Mouse (Mus musculus): Measurements from ENCODE around the gene Mex3b. TPM values are rescaled to one million over a fixed set of nuclear protein-coding genes. Genes with fewer than 3 reads are reported as not detected.

Gene Mex3b
- polyA plus RNA-seq (2016; fragmentation: Nextera tagmentation; extraction: Ambion mirVana): 7.3 and 14.8 TPM in 2 replicates

DNA sequence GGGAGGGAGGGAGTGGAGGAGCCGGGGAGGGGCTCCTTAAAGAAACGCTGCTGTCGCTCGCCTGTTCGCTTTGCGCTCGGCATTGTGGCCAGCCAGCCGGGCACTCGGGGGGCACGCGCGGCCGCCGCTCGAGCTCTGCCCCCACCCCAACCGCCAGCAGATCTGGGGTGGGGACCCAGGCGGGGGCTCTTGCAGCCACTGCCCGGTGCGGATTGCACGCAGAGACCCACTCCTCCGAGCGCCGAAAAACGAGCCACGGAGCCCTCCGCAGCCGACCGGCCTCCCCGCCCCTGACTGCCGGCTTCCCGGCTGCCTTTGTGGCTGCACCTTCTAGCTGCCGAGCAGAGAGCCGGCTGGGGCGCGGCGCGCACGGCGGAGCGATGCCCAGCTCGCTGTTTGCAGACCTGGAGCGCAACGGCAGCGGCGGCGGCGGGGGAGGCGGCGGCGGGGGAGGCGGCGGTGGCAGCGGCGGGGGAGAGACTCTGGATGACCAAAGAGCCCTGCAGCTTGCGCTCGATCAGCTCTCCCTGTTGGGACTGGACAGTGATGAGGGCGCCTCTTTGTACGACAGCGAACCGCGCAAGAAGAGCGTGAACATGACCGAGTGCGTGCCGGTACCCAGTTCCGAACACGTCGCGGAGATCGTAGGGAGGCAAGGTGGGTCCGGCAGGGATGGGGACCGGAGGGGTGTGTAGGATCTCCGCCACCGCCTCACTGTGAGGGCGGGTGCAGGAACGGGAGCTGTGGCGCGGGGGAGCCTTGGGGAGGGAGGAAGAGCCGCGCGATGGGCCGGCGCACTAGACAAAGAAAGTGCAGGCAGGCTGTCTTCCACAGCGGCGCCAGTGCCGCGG, at the start of gene Mex3b:
Mex3b (plus strand) TSS at position 63 of the 851 bp plus-strand sequence.
- H3K9me3 ChIP-seq: no peaks in the 10 kb centered on the region
- DNase-seq (ENCODE audit: low spot score): peak; percentile 89
- H3K27ac ChIP-seq: peak within 1 kb of the TSS; percentile 99
- WGBS: under 1% methylated on average over 82 of the region's 87 CpGs
- no peaks in the 10 kb centered on the region for H3K27me3 ChIP-seq (ENCODE audit: insufficient read depth, poor library complexity, severe bottlenecking)
- peaks cover 14% of the 10 kb centered on the region for H3K36me3 ChIP-seq
- H3K4me1 ChIP-seq: peaks cover 27% of the 10 kb centered on the region
- H3K4me3 ChIP-seq: peak within 1 kb of the TSS; percentile 94

DNA sequence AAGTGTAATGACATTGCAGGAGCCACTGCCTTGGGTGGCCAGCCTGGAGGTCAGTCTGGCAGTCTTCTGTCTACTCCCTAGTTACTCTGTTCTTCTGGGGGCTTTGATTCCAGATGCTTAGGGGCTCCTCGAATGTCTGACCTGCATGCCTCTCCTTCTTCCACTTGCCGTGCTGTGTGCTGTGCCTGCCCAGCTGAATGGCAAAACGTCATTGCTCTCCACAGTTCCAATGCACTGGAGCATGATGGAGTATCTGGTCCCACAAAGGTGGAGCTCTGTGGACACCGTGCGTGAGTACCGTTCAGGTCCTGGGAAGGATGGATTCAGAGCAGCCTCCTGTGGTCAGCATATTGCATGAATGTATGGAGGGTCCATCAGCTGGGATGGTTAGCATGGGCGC, 47.6 kb upstream of the Mex3b start:
- DNase-seq (ENCODE audit: low spot score): peak; percentile 61
- no peaks in the 10 kb centered on the region for H3K36me3 ChIP-seq
- H3K27ac ChIP-seq: no peak overlapping the region
- WGBS: 88% methylated on average over 7 of the region's 7 CpGs
- H3K9me3 ChIP-seq: 0 out of 2 replicates have a peak, but pooled peaks cover 4% of the 10 kb centered on the region
- H3K4me3 ChIP-seq: no peak overlapping the region
- no peaks in the 10 kb centered on the region for H3K27me3 ChIP-seq (ENCODE audit: insufficient read depth, poor library complexity, severe bottlenecking)
- no peaks in the 10 kb centered on the region for H3K4me1 ChIP-seq

DNA sequence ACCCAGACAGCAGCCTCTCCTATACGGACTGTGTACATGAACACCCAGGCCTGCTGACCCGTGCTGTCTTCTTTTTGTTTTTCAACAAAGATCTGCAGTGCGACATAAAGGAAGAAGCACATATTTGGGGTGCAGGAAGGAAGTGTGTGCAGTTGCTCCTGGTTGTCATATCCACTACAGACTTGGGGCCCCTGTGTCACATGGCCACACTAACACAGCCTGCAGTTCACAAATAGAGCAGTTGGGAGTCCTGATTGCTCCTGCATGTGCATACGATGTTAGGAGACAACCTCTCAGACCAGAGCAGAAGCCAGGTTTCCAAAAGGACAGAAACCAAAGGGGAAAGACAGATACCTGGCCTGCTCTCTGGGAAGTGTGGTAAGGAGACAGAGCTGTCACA, 46.5 kb upstream of the Mex3b start:
- H3K36me3 ChIP-seq: no peaks in the 10 kb centered on the region
- 0 out of 2 replicates have a peak, but pooled peaks cover 4% of the 10 kb centered on the region for H3K9me3 ChIP-seq
- no peak overlapping the region for H3K4me3 ChIP-seq
- H3K27me3 ChIP-seq (ENCODE audit: insufficient read depth, poor library complexity, severe bottlenecking): no peaks in the 10 kb centered on the region
- peak; percentile 67 for DNase-seq (ENCODE audit: low spot score)
- WGBS: 78% methylated on average over 4 of the region's 4 CpGs
- no peaks in the 10 kb centered on the region for H3K4me1 ChIP-seq
- no peak overlapping the region for H3K27ac ChIP-seq

DNA sequence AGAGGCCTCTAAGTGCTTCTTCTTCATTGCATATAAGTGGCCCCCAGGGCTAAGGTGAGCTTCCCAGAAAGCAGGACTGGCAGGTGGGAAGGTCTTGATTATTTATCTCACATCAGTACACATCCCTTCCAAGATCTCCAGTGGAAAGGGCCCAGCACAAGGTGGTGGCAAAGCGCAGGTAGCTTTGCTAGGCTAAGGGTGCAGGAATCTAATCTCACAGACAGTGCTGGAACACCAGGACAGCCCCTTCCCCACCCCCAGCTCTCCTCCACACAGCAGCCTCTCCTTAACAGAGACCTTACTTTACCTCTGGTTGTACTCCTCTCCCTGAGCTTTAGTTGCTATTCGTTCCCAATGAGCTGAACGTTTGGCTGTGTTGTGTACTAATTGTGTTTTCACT, 45.6 kb upstream of the Mex3b start:
- Histone ChIP-seq H3K9me3 (0 out of 2 replicates have a peak, but pooled peaks cover 3% of the 10 kb centered on the region), H3K4me1 (no peaks in the 10 kb centered on the region), H3K27me3 (ENCODE audit: insufficient read depth, poor library complexity, severe bottlenecking) (no peaks in the 10 kb centered on the region), H3K27ac (no peak overlapping the region), H3K4me3 (no peak overlapping the region), H3K36me3 (no peaks in the 10 kb centered on the region)
- DNase-seq (ENCODE audit: low spot score): peak; percentile 56
- WGBS: 70% methylated on average over 3 of the region's 3 CpGs

DNA sequence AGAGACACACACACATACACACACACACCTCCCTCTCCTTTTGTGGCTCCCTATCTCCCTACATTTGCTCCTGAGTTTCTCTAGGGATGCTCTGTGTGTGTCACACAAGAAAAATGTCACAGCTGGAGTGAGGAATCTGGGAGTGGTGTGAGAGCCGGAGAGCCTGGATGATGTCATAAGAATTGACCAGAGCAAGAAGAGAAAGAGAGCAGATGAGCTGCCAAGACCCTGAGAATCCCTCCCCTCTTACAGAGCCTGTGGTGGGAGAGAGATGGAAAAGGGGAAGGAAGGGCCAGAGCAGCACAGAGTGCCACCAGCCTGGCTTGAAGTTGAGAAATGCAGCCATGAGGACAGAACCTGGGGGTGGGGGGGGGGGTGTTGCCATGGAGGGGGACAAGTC, 44.6 kb upstream of the Mex3b start:
- Histone ChIP-seq H3K27ac (no peak overlapping the region), H3K27me3 (ENCODE audit: insufficient read depth, poor library complexity, severe bottlenecking) (no peaks in the 10 kb centered on the region), H3K4me3 (no peak overlapping the region), H3K9me3 (no peaks in the 10 kb centered on the region), H3K4me1 (no peaks in the 10 kb centered on the region), H3K36me3 (no peaks in the 10 kb centered on the region)
- DNase-seq (ENCODE audit: low spot score): peak; percentile 78
- 23% methylated on average over 1 of the region's 1 CpGs for WGBS

DNA sequence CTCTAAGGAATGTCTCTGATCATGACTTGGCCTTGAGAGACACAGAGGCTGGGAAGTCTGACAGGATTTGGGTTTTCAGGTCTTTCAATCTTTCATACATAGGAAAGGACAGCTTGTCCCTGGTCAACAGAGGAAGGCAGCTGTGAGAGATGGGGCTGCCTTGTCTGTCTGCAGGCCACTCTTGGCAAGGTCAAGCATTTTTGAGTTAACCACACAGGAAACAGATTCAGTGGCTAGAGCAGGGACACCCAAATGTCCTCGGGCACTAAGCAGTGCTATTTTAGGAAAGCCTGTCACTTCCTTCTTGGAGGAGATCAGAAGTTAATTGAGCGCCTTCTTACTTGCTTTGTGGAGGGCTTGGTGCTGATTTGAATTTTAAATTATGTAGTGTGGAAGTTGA, 38.9 kb upstream of the Mex3b start:
- H3K4me1 ChIP-seq: 0 out of 2 replicates have a peak, but pooled peaks cover 4% of the 10 kb centered on the region

DNA sequence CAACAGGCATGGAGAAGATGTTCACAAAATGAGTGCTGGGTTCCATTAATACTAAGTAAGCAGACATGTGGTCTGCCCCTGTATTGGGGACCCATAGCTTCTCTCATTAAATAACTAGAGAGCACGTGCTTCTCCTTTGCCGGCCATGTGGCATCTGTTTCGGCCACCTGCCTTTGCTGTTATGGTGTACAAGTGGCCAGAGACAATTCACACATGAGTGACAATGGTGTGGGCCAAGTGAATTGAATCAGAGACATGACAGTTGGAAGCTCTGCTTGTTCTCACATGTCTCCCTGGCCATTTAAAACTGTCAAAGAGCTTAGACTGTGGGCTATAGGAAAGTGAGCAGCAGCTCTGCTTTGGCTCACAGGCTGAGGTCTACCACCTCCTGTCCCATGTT, 37.6 kb upstream of the Mex3b start:
- WGBS: 67% methylated on average over 3 of the region's 3 CpGs
- Histone ChIP-seq H3K27me3 (ENCODE audit: insufficient read depth, poor library complexity, severe bottlenecking) (no peaks in the 10 kb centered on the region), H3K36me3 (no peaks in the 10 kb centered on the region), H3K4me3 (no peak overlapping the region), H3K4me1 (0 out of 2 replicates have a peak, but pooled peaks cover 4% of the 10 kb centered on the region), H3K27ac (no peak overlapping the region), H3K9me3 (no peaks in the 10 kb centered on the region)
- no peak for DNase-seq (ENCODE audit: low spot score)

More for the DNA sequence above, 38.9 kb upstream of the Mex3b start:
- H3K27me3 ChIP-seq (ENCODE audit: insufficient read depth, poor library complexity, severe bottlenecking): no peaks in the 10 kb centered on the region
- WGBS: 32% methylated on average over 2 of the region's 2 CpGs
- no peak overlapping the region for H3K27ac ChIP-seq
- H3K36me3 ChIP-seq: no peaks in the 10 kb centered on the region
- H3K4me3 ChIP-seq: no peak overlapping the region
- no peak for DNase-seq (ENCODE audit: low spot score)
- no peaks in the 10 kb centered on the region for H3K9me3 ChIP-seq

DNA sequence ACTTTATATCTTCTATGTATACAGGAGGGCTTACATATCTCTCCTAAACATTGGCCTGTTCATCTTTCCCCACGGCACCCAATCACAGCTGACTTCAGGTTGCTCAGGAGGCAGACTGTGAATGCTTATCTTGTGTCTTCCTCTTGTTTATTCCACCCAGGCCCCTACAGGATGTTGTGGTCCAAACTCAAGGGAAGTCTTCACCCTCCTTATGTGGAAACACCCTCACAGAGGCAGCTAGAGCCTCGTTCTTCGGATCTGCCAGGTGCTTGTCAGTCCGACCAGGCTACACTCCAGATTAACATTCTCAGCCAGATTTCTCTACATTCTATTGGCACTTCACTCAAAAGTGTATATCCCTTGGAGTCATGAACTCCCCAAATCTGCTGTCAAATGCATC, 32.7 kb upstream of the Mex3b start:
- no peak for DNase-seq (ENCODE audit: low spot score)
- no peaks in the 10 kb centered on the region for H3K4me1 ChIP-seq
- no peaks in the 10 kb centered on the region for H3K27me3 ChIP-seq (ENCODE audit: insufficient read depth, poor library complexity, severe bottlenecking)
- H3K27ac ChIP-seq: no peak overlapping the region
- no peaks in the 10 kb centered on the region for H3K36me3 ChIP-seq
- no peaks in the 10 kb centered on the region for H3K9me3 ChIP-seq
- no peak overlapping the region for H3K4me3 ChIP-seq
- WGBS: 51% methylated on average over 4 of the region's 4 CpGs

DNA sequence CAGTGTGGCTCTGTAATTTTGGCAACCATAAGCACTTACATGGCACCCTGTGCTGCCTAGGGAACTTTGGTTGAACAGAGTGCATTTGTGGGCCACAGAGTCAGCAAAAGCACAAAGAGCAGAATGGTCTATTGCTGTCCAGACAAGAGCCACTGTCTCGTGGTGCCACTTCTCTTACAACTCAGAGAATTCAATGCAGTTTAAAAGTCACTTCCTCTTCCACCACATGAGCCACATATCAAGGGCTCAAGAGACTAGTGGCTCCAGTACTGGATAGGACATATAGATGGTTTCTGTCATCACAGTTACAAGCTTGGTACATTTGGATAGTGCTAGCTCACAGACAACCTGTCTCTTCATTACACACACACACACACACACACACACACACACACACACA, 28.7 kb upstream of the Mex3b start:
- 67% methylated on average over 1 of the region's 1 CpGs for WGBS
- H3K9me3 ChIP-seq: no peaks in the 10 kb centered on the region
- no peaks in the 10 kb centered on the region for H3K27me3 ChIP-seq (ENCODE audit: insufficient read depth, poor library complexity, severe bottlenecking)
- no peak overlapping the region for H3K27ac ChIP-seq
- no peaks in the 10 kb centered on the region for H3K4me1 ChIP-seq
- DNase-seq (ENCODE audit: low spot score): no peak
- no peaks in the 10 kb centered on the region for H3K36me3 ChIP-seq
- H3K4me3 ChIP-seq: no peak overlapping the region

DNA sequence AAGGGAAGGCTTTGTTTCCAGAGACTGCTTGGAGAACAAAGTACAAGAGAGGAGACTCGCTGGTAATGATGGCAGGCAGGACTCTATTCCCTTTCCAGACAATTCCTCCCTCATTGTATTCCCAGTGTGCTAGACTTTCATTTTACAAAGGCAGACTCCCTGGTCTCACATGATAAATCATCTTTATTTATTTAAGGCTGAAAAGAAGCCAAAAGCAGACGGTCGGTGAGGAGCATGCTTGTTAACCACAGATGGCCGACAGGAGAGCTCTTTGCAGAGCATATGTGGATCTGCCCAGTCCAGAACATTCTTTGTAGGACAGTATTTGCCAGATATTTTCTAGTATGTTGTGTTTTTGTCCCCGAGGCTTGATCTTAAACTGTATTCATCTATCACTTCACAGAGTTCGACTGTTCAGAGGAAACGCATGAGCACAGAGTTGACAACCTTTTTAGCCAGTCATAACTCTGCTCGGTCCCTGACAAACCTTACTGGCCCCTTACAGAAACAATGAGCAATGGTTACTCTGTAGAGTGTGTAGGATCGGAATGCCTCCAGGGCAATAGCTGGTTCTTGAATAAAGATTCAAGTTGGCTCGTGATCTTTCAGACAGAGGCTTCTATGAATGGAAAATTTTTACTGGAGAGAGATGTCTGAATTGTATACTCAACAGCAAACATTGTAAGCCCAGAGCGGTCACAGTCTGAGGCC, 28.0 kb upstream of the Mex3b start:
- H3K4me3 ChIP-seq: no peak overlapping the region

DNA sequence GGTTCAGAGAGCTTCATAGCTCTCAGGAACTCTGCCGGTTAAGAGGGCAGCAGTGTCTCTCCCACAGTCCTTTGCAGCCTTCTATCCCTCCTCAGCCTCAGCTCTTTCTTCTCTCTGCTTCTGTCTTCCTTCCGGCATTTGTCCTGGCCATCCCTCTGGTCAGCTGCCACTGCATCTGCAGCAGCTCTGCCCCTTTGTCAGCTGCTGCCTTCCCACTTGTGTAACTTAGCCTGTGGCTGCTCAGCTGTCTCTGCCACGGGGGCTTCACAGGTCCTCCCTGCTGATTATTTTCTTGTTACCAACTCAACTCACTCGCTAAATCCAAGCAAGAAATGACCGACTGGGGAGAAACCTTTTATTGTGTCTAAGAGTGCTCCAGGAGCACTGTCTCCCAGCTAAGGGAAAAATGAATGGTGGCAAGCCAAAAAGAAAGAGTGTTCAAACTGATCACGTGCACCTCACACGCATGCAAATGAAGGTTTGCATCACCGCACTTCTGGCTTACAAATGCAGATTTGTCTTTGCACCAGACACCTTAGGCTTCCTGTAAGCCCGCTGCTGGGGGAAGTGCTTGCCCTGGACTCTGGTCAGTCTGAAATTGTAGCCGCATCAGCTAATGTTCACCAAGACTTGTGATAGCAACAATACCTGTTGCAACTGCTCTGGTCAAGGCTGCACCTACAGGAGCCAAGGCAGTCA, 24.8 kb upstream of the Mex3b start:
- WGBS: 53% methylated on average over 10 of the region's 10 CpGs
- Histone ChIP-seq H3K36me3 (no peaks in the 10 kb centered on the region), H3K27me3 (ENCODE audit: insufficient read depth, poor library complexity, severe bottlenecking) (no peaks in the 10 kb centered on the region), H3K4me1 (no peaks in the 10 kb centered on the region), H3K4me3 (no peak overlapping the region), H3K27ac (no peak overlapping the region), H3K9me3 (no peaks in the 10 kb centered on the region)
- no peak for DNase-seq (ENCODE audit: low spot score)

More for the DNA sequence above, 28.0 kb upstream of the Mex3b start:
- H3K27ac ChIP-seq: no peak overlapping the region
- DNase-seq (ENCODE audit: low spot score): no peak
- H3K4me1 ChIP-seq: no peaks in the 10 kb centered on the region
- no peaks in the 10 kb centered on the region for H3K27me3 ChIP-seq (ENCODE audit: insufficient read depth, poor library complexity, severe bottlenecking)
- 73% methylated on average over 11 of the region's 11 CpGs for WGBS
- H3K36me3 ChIP-seq: no peaks in the 10 kb centered on the region
- no peaks in the 10 kb centered on the region for H3K9me3 ChIP-seq

DNA sequence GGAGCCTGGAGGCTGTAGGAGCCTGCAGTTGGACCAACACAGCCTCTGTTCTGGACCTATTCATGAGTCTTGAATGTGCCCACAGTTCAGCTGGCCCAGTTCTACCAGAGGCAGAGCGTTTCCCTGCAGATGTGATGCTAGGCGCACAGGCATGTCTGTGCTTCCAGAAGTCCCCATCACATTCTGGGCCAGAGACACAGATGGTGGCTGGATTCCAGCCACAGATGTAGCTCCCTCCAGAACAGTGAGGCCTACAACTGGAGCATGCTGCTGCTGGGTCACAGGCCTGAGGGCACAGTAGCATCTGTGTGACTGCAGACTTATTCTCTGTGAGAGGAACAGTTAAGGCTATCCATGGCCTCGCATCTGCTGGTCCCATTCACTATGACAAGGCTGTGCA, 16.4 kb upstream of the Mex3b start:
- Histone ChIP-seq H3K27ac (no peak overlapping the region), H3K4me3 (no peak overlapping the region), H3K9me3 (no peaks in the 10 kb centered on the region), H3K4me1 (peaks cover 7% of the 10 kb centered on the region; the same call in 1 of the 2 replicates), H3K36me3 (no peaks in the 10 kb centered on the region), H3K27me3 (ENCODE audit: insufficient read depth, poor library complexity, severe bottlenecking) (0 out of 2 replicates have a peak, but pooled peaks cover 5% of the 10 kb centered on the region)
- DNase-seq (ENCODE audit: low spot score): no peak
- 83% methylated on average over 3 of the region's 3 CpGs for WGBS

Data from heart, embryonic 10.5 days (tissue).